Mouse (Mus musculus): ENCODE results near the gene Rnf11. TPM values are rescaled to one million over a fixed set of nuclear protein-coding genes. Genes with fewer than 3 reads are reported as not detected.

Gene Rnf11
- 40.3 TPM for polyA plus RNA-seq (2017; shearing (Covaris generic))

DNA sequence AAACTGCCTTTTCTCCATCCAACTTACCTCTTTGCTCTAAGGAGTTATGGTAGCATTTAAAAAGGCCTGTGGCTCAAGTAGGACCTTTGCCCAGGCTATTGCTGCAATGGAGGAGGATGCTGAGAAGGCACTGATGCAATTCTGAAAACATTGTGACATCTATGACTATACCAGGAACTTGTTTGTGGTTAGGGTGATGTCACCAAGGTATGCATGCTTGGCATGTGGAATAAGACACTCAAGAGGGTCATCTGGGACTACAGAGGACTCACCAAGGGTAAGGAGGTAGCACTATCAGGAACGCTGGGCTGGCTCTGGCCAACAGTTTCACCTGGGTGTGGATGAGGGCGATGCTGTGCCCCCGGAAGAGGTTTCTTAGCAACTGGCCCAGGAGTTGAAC is at the start of gene Rnf11:
Gene Rnf11 (minus strand): TSS at position 108 of the 400 bp plus-strand sequence.

DNA sequence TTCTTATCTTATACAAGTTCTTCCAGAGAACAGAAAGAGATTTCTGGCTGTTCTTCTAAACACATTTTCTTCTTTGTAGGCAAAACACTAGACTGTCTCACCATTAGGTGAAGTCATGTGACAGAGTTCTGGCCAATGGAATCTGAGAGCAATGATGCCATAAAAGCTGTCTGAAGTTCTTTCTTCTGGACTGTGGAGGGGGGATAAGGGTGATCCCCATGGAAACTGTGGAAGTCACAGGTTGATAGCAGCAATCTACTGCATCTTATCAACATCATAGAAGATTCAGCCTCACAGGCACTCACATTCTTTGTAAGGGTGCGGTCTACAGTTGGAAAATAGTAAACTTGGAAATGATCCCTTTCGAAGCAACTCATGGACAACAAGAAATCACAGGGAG is 46.6 kb upstream of the Rnf11 start, which contains the start of gene 4930522H14Rik:
Gene 4930522H14Rik (minus strand): TSS at position 187 of the 400 bp plus-strand sequence.

GRCm38 (mm10) chr4:109406486-109407175 is 77.9 kb downstream of the Rnf11 start, which contains the start of gene Ttc39a:
Gene Ttc39a, plus strand, starts transcription at chr4:109406623.

Other genes with a start within 250 kb of the Rnf11 start
- 142 TPM for gene Eps15, start 204.5 kb downstream of the Rnf11 start, polyA plus RNA-seq (2017; shearing (Covaris generic))
- not detected for gene Ttc39a, start 78.1 kb downstream of the Rnf11 start, polyA plus RNA-seq (2017; shearing (Covaris generic))
- not detected for gene 4930522H14Rik, start 46.6 kb upstream of the Rnf11 start, polyA plus RNA-seq (2017; shearing (Covaris generic))
- gene Cdkn2c, start 182.5 kb upstream of the Rnf11 start, polyA plus RNA-seq (2017; shearing (Covaris generic)), result 1.9 TPM
- gene Faf1, start 191.9 kb upstream of the Rnf11 start, polyA plus RNA-seq (2017; shearing (Covaris generic)), result 48.9 TPM